9 mouse cellular contexts compared by ENCODE assay signal in genomic region chr9:88361211-88361909, GRCm38 (mm10). TPM values are rescaled to one million over a fixed set of nuclear protein-coding genes. Genes with fewer than 3 reads are reported as not detected.
DNase-seq lines count a peak whose midpoint lies in the region; ATAC-seq and TF ChIP-seq lines count a peak whose summit lies in the region.
"Had no signal": no experiment of that assay in that cellular context is flagged by ENCODE, and none has a peak within 500 bp of the region (broad histone marks: within the 10 kb centered on the region; RNA-seq: fewer than 3 reads in every experiment).

No protein-coding gene starts in this region.

- no peak overlapping the region for H3K4me3 ChIP-seq in kidney, adult 2 months (ENCODE audit: insufficient read depth, low read depth, low read length)
- H3K4me3 ChIP-seq in kidney, embryonic 14.5 days (ENCODE audit: low read length): no peak overlapping the region

- 64% methylated on average over 14 of the region's 14 CpGs for WGBS in kidney, adult 2 months
- 73% methylated on average over 14 of the region's 14 CpGs for WGBS in kidney, embryonic 14.5 days

- no peak overlapping the region for H3K9ac ChIP-seq in kidney, embryonic 14.5 days (ENCODE audit: low read depth, low read length)

- no peaks in the 10 kb centered on the region for H3K27me3 ChIP-seq in kidney, adult 2 months (replicated peaks; ENCODE audit: control insufficient read depth, insufficient read depth, low read length)
- H3K27me3 ChIP-seq in kidney, embryonic 14.5 days (ENCODE audit: control insufficient read depth, insufficient read depth, low read length): no peaks in the 10 kb centered on the region

- no peaks in the 10 kb centered on the region for H3K9me3 ChIP-seq in kidney, embryonic 14.5 days (ENCODE audit: control insufficient read depth, low read length)

- no peak for TF ChIP-seq POLR2A in kidney, adult 2 months (IDR thresholded peaks at IDR 0.05; ENCODE audit: low read depth, low read length)
- no peak for TF ChIP-seq POLR2A in brain, embryonic 14.5 days (IDR thresholded peaks at IDR 0.05; ENCODE audit: borderline replicate concordance, extremely low read depth, insufficient read depth, insufficient read length, poor library complexity, severe bottlenecking)

- no peak for TF ChIP-seq CTCF in kidney, adult 2 months (conservative IDR thresholded peaks at IDR 0.05; ENCODE audit: insufficient read depth, insufficient read length, low read depth, low read length)
- TF ChIP-seq CTCF in brain, embryonic 14.5 days (IDR thresholded peaks at IDR 0.05; ENCODE audit: borderline replicate concordance, extremely low read depth, insufficient read depth, insufficient read length): no peak

- DNase-seq in kidney, adult 2 months: peak; percentile 80
- peak; percentile 40 for DNase-seq in brain, embryonic 14.5 days (ENCODE audit: low read depth)
- DNase-seq in heart, postnatal 4 days: peak; percentile 22
- DNase-seq in lung, postnatal 14 days: peak; percentile 44
- no peak for DNase-seq in frontal cortex, postnatal 36 days (ENCODE audit: low spot score in 2 of 2)
- DNase-seq in spleen, postnatal 14 days (ENCODE audit: low spot score in 2 of 2): no peak
- no peak for DNase-seq in layer of hippocampus, adult 8-10 months (ENCODE audit: low spot score in 2 of 2)
- DNase-seq: cerebellum, postnatal 36 days had no signal

- no peak overlapping the region for H3K27ac ChIP-seq in kidney, adult 2 months (ENCODE audit: insufficient read depth, low read depth, low read length)
- no peak overlapping the region for H3K27ac ChIP-seq in kidney, embryonic 14.5 days (ENCODE audit: low read depth, low read length)

- no peaks in the 10 kb centered on the region; the same call in 1 of the 2 replicates for H3K36me3 ChIP-seq in kidney, adult 2 months (ENCODE audit: control insufficient read depth, insufficient read depth, low read length)
- H3K36me3 ChIP-seq in kidney, embryonic 14.5 days (ENCODE audit: control insufficient read depth, insufficient read depth, low read length): no peaks in the 10 kb centered on the region

- no peak overlapping the region for H3K4me2 ChIP-seq in kidney, embryonic 14.5 days (replicated peaks; ENCODE audit: low read depth, low read length)

- no peak for ATAC-seq in kidney, embryonic 14.5 days (ENCODE audit: low FRiP score, low TSS enrichment)

- H3K4me1 ChIP-seq in kidney, adult 2 months (ENCODE audit: control insufficient read depth, insufficient read depth, low read length): no peaks in the 10 kb centered on the region
- no peaks in the 10 kb centered on the region for H3K4me1 ChIP-seq in kidney, embryonic 14.5 days (ENCODE audit: control insufficient read depth, insufficient read depth, low read length)

RNA-seq across cellular contexts. Expression of gene Nt5e, which starts 34.4 kb away (rescaled TPM):
- polyA plus RNA-seq in kidney, adult 2 months (2012; rRNA removed): 16.1 and 21.8 TPM in 2 replicates
- polyA plus RNA-seq in kidney, embryonic 14.5 days (2014; fragmentation: Nextera tagmentation; extraction: Ambion mirVana): 0.17 and 1.7 TPM in 2 replicates
- polyA plus RNA-seq in brain, embryonic 14.5 days (2012; rRNA removed): 1.7 and 2.5 TPM in 2 replicates
- total RNA-seq in heart, postnatal 4 days (2021): 10 to 100 TPM in 1 of 2 experiments, 1 to 10 TPM in 1; 9.3 to 10.1 TPM
- 1 to 10 TPM; 2.5 to 4.1 (median 3.3) TPM for total RNA-seq in layer of hippocampus, adult 8-10 months (2022)

Comparison
In these comparisons a context has a peak if more than half of its experiments do, and no peak if none do; other contexts are left out.
1. DNase-seq: peak in kidney, adult 2 months (single experiment), brain, embryonic 14.5 days (single experiment), heart, postnatal 4 days (single experiment) and lung, postnatal 14 days (single experiment); none in frontal cortex, postnatal 36 days (0 of 2), spleen, postnatal 14 days (0 of 2) and layer of hippocampus, adult 8-10 months (0 of 2).